Mouse (Mus musculus) liver, embryonic 13.5 days (tissue): ENCODE measurements around the gene Best2. TPM values are rescaled to one million over a fixed set of nuclear protein-coding genes. Genes with fewer than 3 reads are reported as not detected.
A peak's percentile ranks its signal among the peaks of the same experiment; 100 is the strongest.

Experiments
- ATAC-seq: fragments of 200-750 bp; cut with Nextera tagmentation; 2 replicates; pipeline ENCODE4 v1.8.0; 2017; ENCODE audit warnings: low read depth, mild to moderate bottlenecking, moderate number of reproducible peaks, moderate library complexity
- DNase-seq: peaks from one replicate; pipeline ENCODE4 v3.0.0; 2022
- H3K27ac ChIP-seq: fragments of 300-500 bp; sonication (generic); 2 replicates; pipeline ENCODE4 v1.5.1; 2015; ENCODE audit warnings: moderate library complexity, mild to moderate bottlenecking, inconsistent platforms
- H3K27me3 ChIP-seq: fragments of 300-500 bp; sonication (generic); 2 replicates; pipeline ENCODE4 v1.6.1; 2015; ENCODE audit warnings: mild to moderate bottlenecking, inconsistent platforms
- H3K36me3 ChIP-seq: fragments of 300-500 bp; sonication (generic); 2 replicates; pipeline ENCODE4 v1.6.1; 2015; ENCODE audit warnings: mild to moderate bottlenecking, inconsistent platforms
- H3K4me1 ChIP-seq: fragments of 300-500 bp; sonication (generic); replicated peaks from 2 replicates; pipeline ENCODE4 v1.6.1; 2015; ENCODE audit warnings: inconsistent platforms
- H3K4me2 ChIP-seq: fragments of 300-500 bp; sonication (generic); 2 replicates; pipeline ENCODE4 v1.6.1; 2015; ENCODE audit warnings: inconsistent platforms, mild to moderate bottlenecking, moderate library complexity
- H3K4me3 ChIP-seq: fragments of 300-500 bp; sonication (generic); replicated peaks from 2 replicates; pipeline ENCODE4 v1.5.1; 2015; ENCODE audit warnings: mild to moderate bottlenecking, inconsistent platforms
- H3K9ac ChIP-seq: fragments of 300-500 bp; sonication (generic); 2 replicates; pipeline ENCODE4 v1.6.1; 2015; ENCODE audit warnings: mild to moderate bottlenecking, inconsistent platforms
- H3K9me3 ChIP-seq: fragments of 300-500 bp; sonication (generic); replicated peaks from 2 replicates; pipeline ENCODE4 v1.6.1; 2016; ENCODE audit warnings: inconsistent platforms
- WGBS: fragments of 180-500 bp; shearing (Covaris S2); methylation state at CpG from one replicate; pipeline ENCODE4 v1.1.7; 2015; ENCODE audit not compliant: insufficient replicate concordance; 5-methylcytosine and 5-hydroxymethylcytosine counted together
- microRNA-seq: library from miRNA; unstranded; fragments of <30 nt; microRNA quantifications from one replicate; pipeline ENCODE4, GENCODE M21; 2016
- polyA plus RNA-seq: library from polyadenylated mRNA; unstranded; fragments of >200 nt; fragmentation: Nextera tagmentation; extraction: Ambion mirVana; gene quantifications from 2 replicates; pipeline ENCODE4 v1.2.1, GENCODE M21; 2015

Gene Best2
- polyA plus RNA-seq, 1 experiment from 2014 or later, result not detected

DNA sequence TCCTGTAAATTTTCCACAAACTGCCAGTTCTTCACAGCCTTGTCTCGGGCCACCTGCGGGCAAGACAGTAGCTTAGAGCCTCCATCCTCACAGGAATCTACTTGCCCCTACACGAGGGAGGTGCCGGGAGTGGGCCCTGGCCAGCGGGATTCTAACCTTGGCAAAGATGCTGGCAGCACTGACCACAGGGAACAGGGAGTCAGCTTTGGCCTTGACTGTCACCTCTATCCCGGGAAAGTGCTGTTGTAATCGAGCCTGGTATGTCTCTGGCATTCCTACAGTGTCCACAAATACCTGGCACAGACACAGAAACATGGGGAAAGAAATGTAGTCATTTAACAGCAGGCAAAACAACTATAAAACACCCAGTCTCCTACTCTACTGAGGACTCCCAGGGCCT is 54.5 kb downstream of the Best2 start:
- H3K9me3 ChIP-seq, result no peaks in the 10 kb centered on the region
- WGBS, result 90% methylated on average over 7 of the region's 7 CpGs
- no peak overlapping the region for H3K9ac ChIP-seq
- H3K4me2 ChIP-seq, result no peak overlapping the region
- H3K27ac ChIP-seq, result no peak overlapping the region
- peaks cover 15% of the 10 kb centered on the region for H3K4me1 ChIP-seq
- H3K4me3 ChIP-seq, result no peak overlapping the region
- H3K36me3 ChIP-seq, result peaks cover 81% of the 10 kb centered on the region
- H3K27me3 ChIP-seq, result no peaks in the 10 kb centered on the region
- ATAC-seq (no peak), DNase-seq (no peak)

Small RNAs within 50 kb of the gene (microRNA-seq; reads per million reads assigned to microRNA genes)
- 2.9 reads per million, percentile 3 among the genes with 10 or more reads in this experiment for gene Mir7070

Other genes starting within 250 kb of the Best2 start
- gene Nfix, start 214.2 kb downstream of the Best2 start, polyA plus RNA-seq, result 2.3 and 3.4 TPM in 2 replicates
- gene Dand5, start 191.7 kb downstream of the Best2 start, polyA plus RNA-seq, result 3.3 and 3.7 TPM in 2 replicates
- gene Gadd45gip1, start 183.0 kb downstream of the Best2 start, polyA plus RNA-seq, result 60.6 and 63.2 TPM in 2 replicates
- 269 and 278 TPM in 2 replicates for gene Rad23a, start 173.9 kb downstream of the Best2 start, polyA plus RNA-seq
- gene Calr, start 167.6 kb downstream of the Best2 start, polyA plus RNA-seq, result 511 and 613 TPM in 2 replicates
- 82.3 and 83.1 TPM in 2 replicates for gene Farsa, start 157.5 kb downstream of the Best2 start, polyA plus RNA-seq
- 84.1 and 90.4 TPM in 2 replicates for gene Syce2, start 142.4 kb downstream of the Best2 start, polyA plus RNA-seq
- gene Gcdh, start 120.6 kb downstream of the Best2 start, polyA plus RNA-seq, result 44.7 and 48.6 TPM in 2 replicates
- 469 and 494 TPM in 2 replicates for gene Klf1, start 112.6 kb downstream of the Best2 start, polyA plus RNA-seq
- 9.3 and 10.4 TPM in 2 replicates for gene Dnase2a, start 106.0 kb downstream of the Best2 start, polyA plus RNA-seq
- gene Mast1, start 77.2 kb downstream of the Best2 start, polyA plus RNA-seq, result 0.12 and 0.13 TPM in 2 replicates
- gene Rtbdn, start 67.5 kb downstream of the Best2 start, polyA plus RNA-seq, result 0.33 and 0.56 TPM in 2 replicates
- not detected in 2 replicates for gene Gm49661, start 45.1 kb downstream of the Best2 start, polyA plus RNA-seq
- 1,982 and 2,114 TPM in 2 replicates for gene Prdx2, start 44.9 kb downstream of the Best2 start, polyA plus RNA-seq
- 130 TPM in 2 replicates for gene Rnaseh2a, start 44.8 kb downstream of the Best2 start, polyA plus RNA-seq
- 12.2 and 15.3 TPM in 2 replicates for gene Junb, start 35.8 kb downstream of the Best2 start, polyA plus RNA-seq
- 7.2 and 7.4 TPM in 2 replicates for gene Hook2, start 23.9 kb downstream of the Best2 start, polyA plus RNA-seq
- 80.1 and 81.5 TPM in 2 replicates for gene Asna1, start 10.8 kb upstream of the Best2 start, polyA plus RNA-seq
- gene Trir, start 12.3 kb upstream of the Best2 start, polyA plus RNA-seq, result 83.1 and 91.4 TPM in 2 replicates
- gene Tnpo2, start 22.4 kb upstream of the Best2 start, polyA plus RNA-seq, result 24.0 and 28.2 TPM in 2 replicates
- 8.7 and 9.0 TPM in 2 replicates for gene Fbxw9, start 45.5 kb upstream of the Best2 start, polyA plus RNA-seq
- gene Gm5741, start 53.5 kb upstream of the Best2 start, polyA plus RNA-seq, result not detected in 2 replicates
- 41.2 and 42.9 TPM in 2 replicates for gene Dhps, start 57.2 kb upstream of the Best2 start, polyA plus RNA-seq
- 69.1 and 70.5 TPM in 2 replicates for gene Wdr83os, start 66.2 kb upstream of the Best2 start, polyA plus RNA-seq
- gene Wdr83, start 66.8 kb upstream of the Best2 start, polyA plus RNA-seq, result 26.5 and 28.1 TPM in 2 replicates
- gene Man2b1, start 68.7 kb upstream of the Best2 start, polyA plus RNA-seq, result 20.0 and 24.1 TPM in 2 replicates
- gene Zfp791, start 108.6 kb upstream of the Best2 start, polyA plus RNA-seq, result 0.66 and 0.83 TPM in 2 replicates
- not detected in 2 replicates for gene Cks1brt, start 137.4 kb upstream of the Best2 start, polyA plus RNA-seq
- gene Olfr371, start 211.5 kb upstream of the Best2 start, polyA plus RNA-seq, result not detected in 2 replicates